Mouse (Mus musculus) kidney, postnatal 0 days (tissue): ENCODE data around the gene Cacna1s. TPM values are rescaled to one million over a fixed set of nuclear protein-coding genes. Genes with fewer than 3 reads are reported as not detected.

Experiments
- ATAC-seq: fragments of 200-750 bp; cut with Nextera tagmentation; replicated peaks from 2 replicates; pipeline ENCODE4 v1.8.0; 2017; ENCODE audit warnings: low read depth, moderate number of reproducible peaks, moderate TSS enrichment, moderate library complexity; ENCODE audit not compliant: low FRiP score
- DNase-seq: peaks from one replicate; pipeline ENCODE4 v3.0.0-alpha.2; 2016; ENCODE audit warnings: low spot score
- H3K27ac ChIP-seq: fragments of 300-500 bp; sonication (generic); 2 replicates; pipeline ENCODE4 v1.5.1; 2014; ENCODE audit warnings: mild to moderate bottlenecking
- H3K27me3 ChIP-seq: fragments of 300-500 bp; sonication (generic); 2 replicates; pipeline ENCODE4 v1.6.1; 2014; ENCODE audit warnings: low read length, mixed read lengths; ENCODE audit not compliant: insufficient read depth
- H3K36me3 ChIP-seq: fragments of 300-500 bp; sonication (generic); 2 replicates; pipeline ENCODE4 v1.6.1; 2014; ENCODE audit warnings: low read length, mixed read lengths; ENCODE audit not compliant: insufficient read depth
- H3K4me1 ChIP-seq: fragments of 300-500 bp; sonication (generic); replicated peaks from 2 replicates; pipeline ENCODE4 v1.6.1; 2014; ENCODE audit warnings: antibody characterized with exemption, low read length, mixed read lengths; ENCODE audit not compliant: insufficient read depth
- H3K4me2 ChIP-seq: fragments of 300-500 bp; sonication (generic); 2 replicates; pipeline ENCODE4 v1.6.1; 2014; ENCODE audit warnings: mild to moderate bottlenecking, low read length, moderate library complexity, mixed read lengths
- H3K4me3 ChIP-seq: fragments of 300-500 bp; sonication (generic); replicated peaks from 2 replicates; pipeline ENCODE4 v1.5.1; 2014; ENCODE audit warnings: low read depth, low read length
- H3K9ac ChIP-seq: fragments of 300-500 bp; sonication (generic); 2 replicates; pipeline ENCODE4 v1.6.1; 2014; ENCODE audit warnings: low read depth, low read length
- H3K9me3 ChIP-seq: fragments of 300-500 bp; sonication (generic); replicated peaks from 2 replicates; pipeline ENCODE4 v1.6.1; 2016; ENCODE audit warnings: low read length, inconsistent platforms, mixed read lengths
- CTCF ChIP-seq: IDR thresholded peaks from 2 replicates; pipeline ENCODE4 v1.5.1; 2016; ENCODE audit warnings: antibody characterized with exemption, low read depth, mild to moderate bottlenecking, moderate library complexity
- WGBS: fragments of 180-500 bp; shearing (Covaris S2); extraction: QIAGEN DNeasy Blood & Tissue Kit; methylation state at CpG from one replicate; pipeline ENCODE4 v1.1.7; 2014; 5-methylcytosine and 5-hydroxymethylcytosine counted together
- polyA plus RNA-seq: library from polyadenylated mRNA; unstranded; fragments of >200 nt; fragmentation: Nextera tagmentation; extraction: Ambion mirVana; gene quantifications from 2 replicates; pipeline ENCODE4 v1.2.1, GENCODE M21; 2015

Cacna1s gene
- polyA plus RNA-seq, 1 experiment from 2014 or later, result 0.20 TPM

GRCm38 (mm10) chr1:136131603-136132291, 79.2 kb downstream of the Cacna1s start:
- DNase-seq (no peak), ATAC-seq (no peak)
- Histone ChIP-seq H3K4me1 (peaks cover 26% of the 10 kb centered on the region; the same call in 1 of the 2 replicates), H3K36me3 (no peaks in the 10 kb centered on the region), H3K27ac (no peak overlapping the region), H3K9me3 (no peaks in the 10 kb centered on the region), H3K4me3 (peak overlapping the region; percentile 66), H3K4me2 (peak overlapping the region; percentile 100), H3K9ac (peak overlapping the region; percentile 65), H3K27me3 (no peaks in the 10 kb centered on the region)
- 1% methylated on average over 43 of the region's 43 CpGs for WGBS
- TF ChIP-seq CTCF, result no peak

DNA sequence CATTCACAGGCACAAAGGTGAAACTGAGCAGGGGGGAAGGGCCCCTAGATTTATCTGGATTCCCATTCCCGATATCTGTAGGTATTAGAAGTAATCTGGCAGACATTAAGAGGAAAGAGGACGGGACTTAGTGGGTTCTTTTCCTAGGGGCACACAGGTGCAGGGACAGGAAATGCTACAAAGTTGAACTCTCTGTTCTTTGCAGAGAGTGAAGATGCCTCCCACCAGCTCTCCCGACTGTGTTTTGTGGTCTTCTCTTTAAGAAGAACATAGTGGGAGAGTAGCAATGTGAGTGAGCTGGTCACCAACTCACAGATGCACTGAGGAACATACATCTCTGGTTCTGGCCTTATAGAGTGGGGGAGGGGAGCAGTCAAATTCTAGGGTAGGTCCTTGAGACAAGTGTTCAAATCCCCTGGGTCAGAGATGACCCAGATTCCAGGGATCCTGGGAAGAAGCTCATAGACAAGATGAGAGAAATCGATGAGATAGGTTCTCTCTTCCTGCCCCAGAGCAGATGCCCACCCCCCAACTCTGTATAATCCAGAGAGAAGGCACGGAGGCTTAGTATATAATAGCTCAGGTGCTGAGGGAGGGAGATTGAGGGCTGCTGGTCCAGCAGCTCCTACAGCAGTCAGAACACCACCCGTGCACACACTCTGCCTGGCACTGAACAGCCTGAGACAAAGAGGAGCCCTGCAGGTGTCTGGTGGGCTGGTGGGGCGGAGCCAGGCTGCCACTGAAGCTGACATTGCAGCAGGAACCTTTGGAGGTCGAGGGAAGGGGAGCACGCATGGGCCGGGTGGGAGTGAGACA, 80.0 kb downstream of the Cacna1s start:
- Histone ChIP-seq H3K27me3 (no peaks in the 10 kb centered on the region), H3K4me3 (peak overlapping the region; percentile 66; the same call in 1 of the 2 replicates), H3K4me1 (peaks cover 35% of the 10 kb centered on the region; the same call in 1 of the 2 replicates), H3K9ac (no peak overlapping the region), H3K9me3 (no peaks in the 10 kb centered on the region), H3K36me3 (no peaks in the 10 kb centered on the region), H3K27ac (no peak overlapping the region), H3K4me2 (peak overlapping the region; percentile 100)
- 50% methylated on average over 10 of the region's 10 CpGs for WGBS
- no peak for DNase-seq
- ATAC-seq, result no peak
- no peak for TF ChIP-seq CTCF

GRCm38 (mm10) chr1:136133570-136134240, 81.2 kb downstream of the Cacna1s start:
- DNase-seq (peak; percentile 71), ATAC-seq (no peak)
- H3K27me3 ChIP-seq, result no peaks in the 10 kb centered on the region
- no peak overlapping the region for H3K4me3 ChIP-seq
- H3K9ac ChIP-seq, result no peak overlapping the region
- H3K9me3 ChIP-seq, result no peaks in the 10 kb centered on the region
- H3K36me3 ChIP-seq, result no peaks in the 10 kb centered on the region
- H3K4me2 ChIP-seq, result peak overlapping the region; percentile 28
- H3K27ac ChIP-seq, result no peak overlapping the region
- WGBS, result 26% methylated on average over 13 of the region's 13 CpGs
- no peak for TF ChIP-seq CTCF
- peaks cover 37% of the 10 kb centered on the region for H3K4me1 ChIP-seq

- 58% methylated on average over 2 of the region's 2 CpGs for WGBS
- no peaks in the 10 kb centered on the region for H3K9me3 ChIP-seq
- no peak overlapping the region for H3K4me2 ChIP-seq
- DNase-seq (no peak), ATAC-seq (no peak)
- no peak overlapping the region for H3K9ac ChIP-seq
- H3K4me1 ChIP-seq, result peaks cover 33% of the 10 kb centered on the region
- no peaks in the 10 kb centered on the region for H3K27me3 ChIP-seq
- no peak overlapping the region for H3K4me3 ChIP-seq
- TF ChIP-seq CTCF, result no peak
- H3K27ac ChIP-seq, result no peak overlapping the region
- H3K36me3 ChIP-seq, result no peaks in the 10 kb centered on the region
These were observed 82.0 kb downstream of the Cacna1s start for GRCm38 (mm10) chr1:136134547-136134946.

- no peak for DNase-seq
- no peak overlapping the region for H3K9ac ChIP-seq
- TF ChIP-seq CTCF, result no peak
- peaks cover 36% of the 10 kb centered on the region for H3K4me1 ChIP-seq
- ATAC-seq, result no peak
- no peaks in the 10 kb centered on the region for H3K9me3 ChIP-seq
- no peak overlapping the region for H3K27ac ChIP-seq
- H3K4me3 ChIP-seq, result no peak overlapping the region
- H3K4me2 ChIP-seq, result no peak overlapping the region
- WGBS, result 42% methylated on average over 1 of the region's 1 CpGs
- no peaks in the 10 kb centered on the region for H3K36me3 ChIP-seq
- H3K27me3 ChIP-seq, result no peaks in the 10 kb centered on the region
These were observed 82.5 kb downstream of the Cacna1s start for GRCm38 (mm10) chr1:136135046-136135445.

DNA sequence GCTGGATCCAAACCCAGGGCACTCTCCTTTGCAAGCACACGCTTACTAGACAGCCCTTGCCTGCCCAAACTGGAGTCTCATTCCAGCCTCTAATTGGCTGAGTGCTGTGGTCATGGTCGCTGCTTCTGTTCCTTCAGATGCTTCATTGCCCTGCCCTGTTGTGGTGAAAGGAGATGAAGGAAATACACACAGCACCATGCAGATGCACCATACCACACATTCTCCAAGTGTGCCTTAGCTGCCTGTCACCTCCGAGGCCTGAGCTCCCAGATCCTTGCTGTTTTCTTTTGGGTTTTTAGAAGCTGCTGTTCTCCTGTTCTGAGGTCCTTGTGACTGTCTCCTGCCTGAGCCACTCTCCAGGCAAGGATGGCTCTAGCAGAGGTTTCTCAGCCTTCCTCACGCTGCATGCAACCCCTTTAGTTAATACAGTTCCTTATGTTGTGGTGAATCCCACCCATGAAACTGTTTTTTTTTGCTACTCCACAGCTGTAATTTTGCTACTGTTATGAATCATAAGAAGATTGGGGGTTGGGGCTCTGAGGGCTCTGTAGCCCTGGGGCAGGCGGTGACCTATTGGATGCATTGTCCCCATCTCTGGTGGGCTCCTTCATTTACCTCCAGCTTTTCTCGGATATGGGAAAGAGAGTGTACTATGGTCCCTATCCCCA, 83.4 kb downstream of the Cacna1s start:
- ATAC-seq, result no peak

More for the DNA sequence above, 83.4 kb downstream of the Cacna1s start:
- TF ChIP-seq CTCF, result no peak
- no peaks in the 10 kb centered on the region for H3K27me3 ChIP-seq
- 73% methylated on average over 6 of the region's 6 CpGs for WGBS
- H3K4me2 ChIP-seq, result no peak overlapping the region
- H3K4me1 ChIP-seq, result peaks cover 31% of the 10 kb centered on the region
- no peak overlapping the region for H3K9ac ChIP-seq
- no peak for DNase-seq
- H3K4me3 ChIP-seq, result no peak overlapping the region
- no peaks in the 10 kb centered on the region for H3K9me3 ChIP-seq
- no peaks in the 10 kb centered on the region for H3K36me3 ChIP-seq
- no peak overlapping the region for H3K27ac ChIP-seq
